In the genomic region with DNA sequence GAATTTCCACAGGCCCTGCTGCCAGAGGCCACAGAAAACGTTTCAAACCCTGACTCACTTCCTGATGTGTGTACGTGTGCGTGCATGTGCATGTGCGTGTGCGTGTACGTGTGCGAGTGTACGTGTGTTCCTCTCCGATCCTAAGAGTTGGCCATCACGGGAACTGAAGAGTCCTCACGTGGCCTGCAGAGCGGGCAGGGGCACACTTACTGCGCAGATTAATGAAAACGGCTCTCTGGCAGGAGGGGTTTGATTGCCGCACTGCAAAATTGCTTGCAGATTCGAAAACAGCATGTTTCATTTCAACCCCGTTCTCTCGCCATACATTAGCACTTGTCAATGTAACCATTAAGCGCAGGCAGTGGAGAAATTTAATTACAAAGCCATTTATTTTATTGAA, we compare ENCODE assay signal across 17 mouse cellular contexts.
DNase-seq lines count a peak whose midpoint lies in the region; ATAC-seq lines count a peak whose summit lies in the region.
"Had no signal": no experiment of that assay in that cellular context is flagged by ENCODE, and none has a peak within 500 bp of the region (broad histone marks: within the 10 kb centered on the region; RNA-seq: fewer than 3 reads in every experiment).

No protein-coding gene starts in this region.

- no peaks in the 10 kb centered on the region for H3K36me3 ChIP-seq in heart, embryonic 10.5 days
- no peaks in the 10 kb centered on the region for H3K36me3 ChIP-seq in embryonic facial prominence, embryonic 11.5 days (replicated peaks; ENCODE audit: control insufficient read depth, insufficient read depth, low read depth, low read length)
- H3K36me3 ChIP-seq in neural tube, embryonic 13.5 days: no peaks in the 10 kb centered on the region
- H3K36me3 ChIP-seq: G1E; midbrain, embryonic 13.5 days had no signal

- no peak overlapping the region for H3K4me3 ChIP-seq in heart, embryonic 10.5 days
- no peak overlapping the region for H3K4me3 ChIP-seq in embryonic facial prominence, embryonic 11.5 days (ENCODE audit: low read depth, low read length)
- no peak overlapping the region for H3K4me3 ChIP-seq in neural tube, embryonic 13.5 days
- H3K4me3 ChIP-seq: midbrain, embryonic 13.5 days; myocyte had no signal

- ATAC-seq in embryonic facial prominence, embryonic 11.5 days (replicated peaks; ENCODE audit: insufficient number of reproducible peaks, low FRiP score, low TSS enrichment, low read depth): peak; percentile 71; the same call in 1 of the 2 replicates
- peak; percentile 66 for ATAC-seq in neural tube, embryonic 13.5 days (ENCODE audit: low read depth)
- ATAC-seq: midbrain, embryonic 13.5 days had no signal

- H3K4me1 ChIP-seq in heart, embryonic 10.5 days: peaks cover 4% of the 10 kb centered on the region
- H3K4me1 ChIP-seq in embryonic facial prominence, embryonic 11.5 days (ENCODE audit: control insufficient read depth, insufficient read depth, low read length): peaks cover 2% of the 10 kb centered on the region; the same call in 1 of the 2 replicates
- peaks cover 26% of the 10 kb centered on the region for H3K4me1 ChIP-seq in neural tube, embryonic 13.5 days (replicated peaks)
- H3K4me1 ChIP-seq: midbrain, embryonic 13.5 days had no signal

- H3K4me2 ChIP-seq in embryonic facial prominence, embryonic 11.5 days (ENCODE audit: low read depth, low read length): no peak overlapping the region
- H3K4me2 ChIP-seq in neural tube, embryonic 13.5 days: peak overlapping the region; percentile 15
- H3K4me2 ChIP-seq: midbrain, embryonic 13.5 days had no signal

- H3K27ac ChIP-seq in heart, embryonic 10.5 days: no peak overlapping the region
- H3K27ac ChIP-seq in embryonic facial prominence, embryonic 11.5 days (replicated peaks; ENCODE audit: low read depth, low read length): 0 out of 2 replicates have a peak overlapping the region, but pooled peaks have one; percentile 61
- H3K27ac ChIP-seq in neural tube, embryonic 13.5 days (replicated peaks): peak overlapping the region; percentile 75
- H3K27ac ChIP-seq: midbrain, embryonic 13.5 days had no signal

- DNase-seq in heart, embryonic 10.5 days (ENCODE audit: low spot score): peak; percentile 33
- no peak for DNase-seq in heart, postnatal 36 days
- peak; percentile 67 for DNase-seq in embryonic facial prominence, embryonic 11.5 days (ENCODE audit: low spot score)
- DNase-seq in forelimb bud, embryonic 11.5 days (ENCODE audit: low read depth, low spot score): peak; percentile 61
- DNase-seq in testis, postnatal 14 days (ENCODE audit: low spot score): no peak
- no peak for DNase-seq in cerebellum, adult 9-11 months
- DNase-seq: adrenal gland, postnatal 25 days; cerebellum, postnatal 10 days; kidney, adult 8-10 months; kidney, postnatal 4 days; lung, adult 2 months; lung, postnatal 4 days; right cerebral cortex, postnatal 14 days had no signal

- intact Hi-C loops in heart, postnatal 36 days (cut with DNase I): no loop called here

- no peaks in the 10 kb centered on the region for H3K9me3 ChIP-seq in heart, embryonic 10.5 days
- H3K9me3 ChIP-seq in embryonic facial prominence, embryonic 11.5 days (replicated peaks; ENCODE audit: control insufficient read depth, low read length): no peaks in the 10 kb centered on the region
- no peaks in the 10 kb centered on the region for H3K9me3 ChIP-seq in neural tube, embryonic 13.5 days
- H3K9me3 ChIP-seq: midbrain, embryonic 13.5 days had no signal

- H3K9ac ChIP-seq in embryonic facial prominence, embryonic 11.5 days (replicated peaks; ENCODE audit: low read length): no peak overlapping the region
- H3K9ac ChIP-seq in neural tube, embryonic 13.5 days: no peak overlapping the region
- H3K9ac ChIP-seq: midbrain, embryonic 13.5 days had no signal

- 85% methylated on average over 19 of the region's 19 CpGs for WGBS in heart, embryonic 10.5 days
- WGBS in embryonic facial prominence, embryonic 11.5 days: 53% methylated on average over 19 of the region's 19 CpGs
- 48% methylated on average over 19 of the region's 19 CpGs for WGBS in neural tube, embryonic 13.5 days

- no peaks in the 10 kb centered on the region for H3K27me3 ChIP-seq in heart, embryonic 10.5 days (ENCODE audit: insufficient read depth, poor library complexity, severe bottlenecking)
- H3K27me3 ChIP-seq in embryonic facial prominence, embryonic 11.5 days (ENCODE audit: control insufficient read depth, insufficient read depth, low read length): no peaks in the 10 kb centered on the region
- H3K27me3 ChIP-seq in neural tube, embryonic 13.5 days: no peaks in the 10 kb centered on the region
- H3K27me3 ChIP-seq: midbrain, embryonic 13.5 days had no signal

Comparison
In these comparisons a context has a peak if more than half of its experiments do, and no peak if none do; other contexts are left out.
1. DNase-seq: peak in heart, embryonic 10.5 days (single experiment), embryonic facial prominence, embryonic 11.5 days (single experiment) and forelimb bud, embryonic 11.5 days (single experiment); none in heart, postnatal 36 days (0 of 2), testis, postnatal 14 days (single experiment) and cerebellum, adult 9-11 months (single experiment).